Mouse (Mus musculus) left cerebral cortex, adult 6 months (tissue): ENCODE data around the gene Gm7861. TPM values are rescaled to one million over a fixed set of nuclear protein-coding genes. Genes with fewer than 3 reads are reported as not detected.

Experiments used
- long read RNA-seq, 2 experiments: library from polyadenylated mRNA; unstranded; transcript quantifications; one replicate each; pipeline ENCODE4 v2.0.0; 2019 to 2020
- polyA plus RNA-seq: library from polyadenylated mRNA; unstranded; fragments of <200 nt; fragmentation: Nextera tagmentation; gene quantifications from 2 replicates; pipeline ENCODE4 v1.2.3, GENCODE M21; 2021

The Gm7861 gene
- polyA plus RNA-seq = not detected in 2 replicates
- long read RNA-seq, experiment 1 = 0 reads
- long read RNA-seq, experiment 2 = 0 reads

GRCm38 (mm10) chr8:21594408-21594807, at the start of gene Gm7861:
TSS of gene Gm7861 (minus strand) at chr8:21594508.

DNA sequence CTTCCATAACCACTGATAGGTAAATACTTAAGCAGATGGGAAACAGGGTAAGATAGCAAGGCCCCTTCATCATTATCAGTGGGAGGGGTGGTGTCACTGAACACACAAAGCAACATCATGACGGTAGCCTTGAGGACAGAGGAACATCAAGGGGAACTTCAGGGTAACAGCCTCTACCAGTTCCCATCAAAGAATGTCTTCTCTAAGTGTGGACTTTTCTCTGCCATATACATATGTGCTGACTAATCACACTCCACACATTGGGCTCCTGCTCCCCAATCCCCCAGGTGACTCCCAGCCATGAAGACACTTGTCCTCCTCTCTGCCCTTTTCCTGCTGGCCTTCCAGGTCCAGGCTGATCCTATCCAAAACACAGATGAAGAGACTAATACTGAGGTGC, 23.6 kb upstream of the Gm7861 start, which contains the start of gene Defa26:
Gene Defa26 (plus strand): TSS at position 301 of the 400 bp plus-strand sequence.

DNA sequence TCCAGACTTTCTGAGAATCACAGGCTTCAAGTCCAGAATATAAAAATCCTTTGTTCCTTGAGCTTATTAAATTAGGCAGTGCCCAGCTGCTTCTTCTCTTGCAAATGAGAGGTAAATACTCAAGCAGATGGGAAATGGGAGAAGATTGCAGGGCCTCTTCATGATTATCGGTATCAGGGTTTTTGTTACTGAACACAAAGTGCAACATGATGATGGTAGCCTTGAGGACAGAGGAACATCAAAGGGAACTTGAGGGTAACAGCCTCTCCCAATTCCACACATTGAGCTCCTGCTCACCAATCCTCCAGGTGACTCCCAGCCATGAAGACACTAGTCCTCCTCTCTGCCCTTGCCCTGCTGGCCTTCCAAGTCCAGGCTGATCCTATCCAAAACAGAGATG, 11.6 kb downstream of the Gm7861 start, which contains the start of gene Defa28:
Gene Defa28 (plus strand): TSS at position 301 of the 400 bp plus-strand sequence.

DNA sequence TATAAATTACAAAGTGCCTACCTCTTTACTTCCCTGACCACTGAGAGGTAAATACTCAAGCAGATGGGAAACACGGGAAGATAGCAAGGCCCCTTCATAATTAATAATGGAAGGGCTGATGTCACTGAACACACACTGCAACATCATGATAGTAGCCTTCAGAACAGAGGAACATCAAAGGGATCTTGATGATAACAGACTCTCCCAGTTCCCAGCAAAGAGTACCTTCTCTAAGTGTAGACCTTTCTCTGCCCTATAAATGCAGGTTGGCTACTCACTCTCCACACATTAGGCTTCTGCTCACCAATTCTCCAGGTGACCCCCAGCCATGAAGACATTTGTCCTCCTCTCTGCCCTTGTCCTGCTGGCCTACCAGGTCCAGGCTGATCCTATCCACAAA, 29.2 kb downstream of the Gm7861 start, which contains the start of gene Defa37:
Gene Defa37 (plus strand): TSS at position 301 of the 400 bp plus-strand sequence.

Other genes with a start within 250 kb of the Gm7861 start
- not detected in 2 replicates for gene Defa2, start 216.0 kb downstream of the Gm7861 start, polyA plus RNA-seq
- gene Defa33, start 202.7 kb downstream of the Gm7861 start, polyA plus RNA-seq = not detected in 2 replicates
- gene Defa36, start 167.1 kb downstream of the Gm7861 start, polyA plus RNA-seq = not detected in 2 replicates
- not detected in 2 replicates for gene Gm7849, start 137.9 kb downstream of the Gm7861 start, polyA plus RNA-seq
- not detected in 2 replicates for gene Defa20, start 85.2 kb downstream of the Gm7861 start, polyA plus RNA-seq
- not detected in 2 replicates for gene Defa32, start 65.5 kb downstream of the Gm7861 start, polyA plus RNA-seq
- not detected in 2 replicates for gene Defa37, start 29.1 kb downstream of the Gm7861 start, polyA plus RNA-seq
- not detected in 2 replicates for gene Defa28, start 11.5 kb downstream of the Gm7861 start, polyA plus RNA-seq
- gene Defa26, start 23.7 kb upstream of the Gm7861 start, polyA plus RNA-seq = not detected in 2 replicates
- gene Defa17, start 61.3 kb upstream of the Gm7861 start, polyA plus RNA-seq = not detected in 2 replicates
- gene Defa34, start 71.3 kb upstream of the Gm7861 start, polyA plus RNA-seq = not detected in 2 replicates
- gene AY761184, start 109.1 kb upstream of the Gm7861 start, polyA plus RNA-seq = not detected in 2 replicates
- not detected in 2 replicates for gene Defa24, start 140.0 kb upstream of the Gm7861 start, polyA plus RNA-seq
- not detected in 2 replicates for gene Defb50, start 229.0 kb upstream of the Gm7861 start, polyA plus RNA-seq
- not detected in 2 replicates for gene Defb2, start 245.4 kb upstream of the Gm7861 start, polyA plus RNA-seq